8 mouse cellular contexts compared by ENCODE assay signal in the genomic region with DNA sequence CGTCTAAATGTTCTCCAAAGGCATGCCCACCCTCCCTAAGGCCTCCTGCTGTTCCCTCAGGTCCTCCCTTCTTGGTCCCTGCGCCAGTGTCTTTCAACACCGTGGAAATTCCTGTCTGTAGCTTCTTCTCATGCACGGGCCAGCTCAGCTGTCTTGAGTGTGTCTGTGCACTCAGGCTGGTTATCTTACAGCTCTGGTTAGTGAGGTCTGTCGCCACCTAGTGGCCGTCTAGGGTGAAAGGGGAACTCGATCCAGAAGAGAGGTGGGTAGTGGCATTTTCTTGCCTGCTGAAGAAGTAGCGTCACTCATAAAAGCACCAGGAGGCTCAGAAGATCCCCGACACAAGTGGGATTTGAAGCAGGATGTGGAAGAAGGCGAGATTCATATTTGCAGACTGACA.
DNase-seq lines count a peak whose midpoint lies in the region; ATAC-seq and TF ChIP-seq lines count a peak whose summit lies in the region.

No protein-coding gene starts in this region.

- no peak overlapping the region for H3K9ac ChIP-seq in hindbrain, embryonic 13.5 days

- H3K27ac ChIP-seq in hindbrain, embryonic 13.5 days, result no peak overlapping the region

- peaks cover 27% of the 10 kb centered on the region for H3K27me3 ChIP-seq in Patski
- H3K27me3 ChIP-seq in hindbrain, embryonic 13.5 days, result 0 out of 2 replicates have a peak, but pooled peaks cover 12% of the 10 kb centered on the region

- POLR2A ChIA-PET in Patski (lab: Charles Lee), result no interaction called here

- H3K4me2 ChIP-seq in hindbrain, embryonic 13.5 days, result no peak overlapping the region

- CTCF ChIA-PET in Patski (lab: Charles Lee), result interaction anchor here (0.9 to 3.2 kb wide), 14 partner anchors 9 to 326 kb away, joined by 3 to 30 read pairs (median 3); a partner anchor contains a TSS

- no peak for DNase-seq in Patski (ENCODE audit: low read depth, low spot score)
- peak; percentile 78 for DNase-seq in cerebellum, adult 9-10 months
- peak; percentile 68 to 86 for DNase-seq in frontal cortex, postnatal 10 days (ENCODE audit: low spot score in 2 of 2)
- peak; percentile 77 to 94 for DNase-seq in layer of hippocampus, postnatal 25 days (ENCODE audit: extremely low spot score in 1 of 2, low spot score in 1 of 2)
- peak; percentile 82 for DNase-seq in right cerebral cortex, adult 18-20 months
- peak; percentile 84 for DNase-seq in urinary bladder, postnatal 14 days (ENCODE audit: low spot score)

- no peaks in the 10 kb centered on the region for H3K9me3 ChIP-seq in hindbrain, embryonic 13.5 days

- H3K36me3 ChIP-seq in hindbrain, embryonic 13.5 days, result no peaks in the 10 kb centered on the region

- H3K4me1 ChIP-seq in hindbrain, embryonic 13.5 days (replicated peaks), result peaks cover 4% of the 10 kb centered on the region; the same call in 1 of the 2 replicates

- in situ Hi-C loops in Patski (cut with MboI; ENCODE audit: low pct_unique_long_range_greater_than_20kb), result loop anchor here (25.0 kb wide), 1 partner anchor 358 kb away; a partner anchor contains a TSS

- ATAC-seq in Patski, result peak; percentile 91
- ATAC-seq in hindbrain, embryonic 13.5 days (ENCODE audit: low FRiP score), result peak; percentile 78; the same call in 1 of the 2 replicates
- ATAC-seq in megakaryocyte, adult 5-6 weeks (ENCODE audit: poor library complexity, severe bottlenecking), result peak; percentile 96

- 5% methylated on average over 10 of the region's 10 CpGs for WGBS in hindbrain, embryonic 13.5 days

- TF ChIP-seq CTCF in Patski (IDR thresholded peaks at IDR 0.05), result peak; percentile 93

- no peak overlapping the region for H3K4me3 ChIP-seq in hindbrain, embryonic 13.5 days
